Mouse (Mus musculus): ENCODE data around the gene E2f6. TPM values are rescaled to one million over a fixed set of nuclear protein-coding genes. Genes with fewer than 3 reads are reported as not detected.

E2f6 gene
- polyA plus RNA-seq, 1 experiment from 2014 or later: 75.3 TPM

- no peak overlapping the region for H3K4me2 ChIP-seq (replicated peaks; ENCODE audit: low read depth, low read length)
- ATAC-seq (ENCODE audit: low FRiP score): no peak
- no peak overlapping the region for H3K27ac ChIP-seq (ENCODE audit: low read depth, low read length)
These were observed 19.0 kb downstream of the E2f6 start for GRCm38 (mm10) chr12:16829785-16830184.

GRCm38 (mm10) chr12:16831071-16831470, 20.3 kb downstream of the E2f6 start:
- Histone ChIP-seq H3K4me3 (ENCODE audit: low read depth, low read length) (no peak overlapping the region), H3K27me3 (ENCODE audit: control insufficient read depth, insufficient read depth, low read length) (no peaks in the 10 kb centered on the region), H3K36me3 (ENCODE audit: control insufficient read depth, insufficient read depth, low read length) (no peaks in the 10 kb centered on the region), H3K9me3 (ENCODE audit: control insufficient read depth, low read length) (no peaks in the 10 kb centered on the region), H3K4me1 (replicated peaks; ENCODE audit: control insufficient read depth, insufficient read depth, low read length) (no peaks in the 10 kb centered on the region), H3K4me2 (replicated peaks; ENCODE audit: low read depth, low read length) (no peak overlapping the region), H3K9ac (ENCODE audit: low read depth, low read length) (no peak overlapping the region), H3K27ac (ENCODE audit: low read depth, low read length) (no peak overlapping the region)
- ATAC-seq (ENCODE audit: low FRiP score) (no peak), DNase-seq (ENCODE audit: low spot score) (no peak)
- 64% methylated on average over 4 of the region's 4 CpGs for WGBS

More at GRCm38 (mm10) chr12:16829785-16830184, 19.0 kb downstream of the E2f6 start:
- DNase-seq (ENCODE audit: low spot score): no peak
- Histone ChIP-seq H3K9me3 (ENCODE audit: control insufficient read depth, low read length) (no peaks in the 10 kb centered on the region), H3K27me3 (ENCODE audit: control insufficient read depth, insufficient read depth, low read length) (no peaks in the 10 kb centered on the region), H3K4me1 (replicated peaks; ENCODE audit: control insufficient read depth, insufficient read depth, low read length) (no peaks in the 10 kb centered on the region), H3K9ac (ENCODE audit: low read depth, low read length) (no peak overlapping the region), H3K36me3 (ENCODE audit: control insufficient read depth, insufficient read depth, low read length) (0 out of 2 replicates have a peak, but pooled peaks cover under 1% of the 10 kb centered on the region), H3K4me3 (ENCODE audit: low read depth, low read length) (no peak overlapping the region)
- WGBS: 77% methylated on average over 2 of the region's 2 CpGs

- WGBS: 64% methylated on average over 11 of the region's 11 CpGs
These were observed 23.9 kb downstream of the E2f6 start for GRCm38 (mm10) chr12:16834701-16835100.

GRCm38 (mm10) chr12:16836188-16836587, 25.4 kb downstream of the E2f6 start:
- WGBS: 67% methylated on average over 9 of the region's 9 CpGs
- Histone ChIP-seq H3K36me3 (ENCODE audit: control insufficient read depth, insufficient read depth, low read length) (no peaks in the 10 kb centered on the region), H3K27ac (ENCODE audit: low read depth, low read length) (no peak overlapping the region), H3K4me2 (replicated peaks; ENCODE audit: low read depth, low read length) (no peak overlapping the region), H3K9ac (ENCODE audit: low read depth, low read length) (no peak overlapping the region), H3K9me3 (ENCODE audit: control insufficient read depth, low read length) (no peaks in the 10 kb centered on the region), H3K4me3 (ENCODE audit: low read depth, low read length) (no peak overlapping the region), H3K4me1 (replicated peaks; ENCODE audit: control insufficient read depth, insufficient read depth, low read length) (no peaks in the 10 kb centered on the region), H3K27me3 (ENCODE audit: control insufficient read depth, insufficient read depth, low read length) (no peaks in the 10 kb centered on the region)
- ATAC-seq (ENCODE audit: low FRiP score): no peak
- DNase-seq (ENCODE audit: low spot score): no peak

More at GRCm38 (mm10) chr12:16834701-16835100, 23.9 kb downstream of the E2f6 start:
- Histone ChIP-seq H3K36me3 (ENCODE audit: control insufficient read depth, insufficient read depth, low read length) (no peaks in the 10 kb centered on the region), H3K27ac (ENCODE audit: low read depth, low read length) (no peak overlapping the region), H3K9ac (ENCODE audit: low read depth, low read length) (no peak overlapping the region), H3K4me1 (replicated peaks; ENCODE audit: control insufficient read depth, insufficient read depth, low read length) (no peaks in the 10 kb centered on the region), H3K9me3 (ENCODE audit: control insufficient read depth, low read length) (no peaks in the 10 kb centered on the region), H3K27me3 (ENCODE audit: control insufficient read depth, insufficient read depth, low read length) (no peaks in the 10 kb centered on the region), H3K4me3 (ENCODE audit: low read depth, low read length) (no peak overlapping the region), H3K4me2 (replicated peaks; ENCODE audit: low read depth, low read length) (no peak overlapping the region)
- ATAC-seq (ENCODE audit: low FRiP score) (no peak), DNase-seq (ENCODE audit: low spot score) (no peak)

GRCm38 (mm10) chr12:16837766-16838165, 27.0 kb downstream of the E2f6 start:
- Histone ChIP-seq H3K9ac (ENCODE audit: low read depth, low read length) (no peak overlapping the region), H3K27ac (ENCODE audit: low read depth, low read length) (no peak overlapping the region), H3K4me1 (replicated peaks; ENCODE audit: control insufficient read depth, insufficient read depth, low read length) (no peaks in the 10 kb centered on the region), H3K9me3 (ENCODE audit: control insufficient read depth, low read length) (no peaks in the 10 kb centered on the region), H3K36me3 (ENCODE audit: control insufficient read depth, insufficient read depth, low read length) (no peaks in the 10 kb centered on the region), H3K27me3 (ENCODE audit: control insufficient read depth, insufficient read depth, low read length) (no peaks in the 10 kb centered on the region), H3K4me2 (replicated peaks; ENCODE audit: low read depth, low read length) (no peak overlapping the region), H3K4me3 (ENCODE audit: low read depth, low read length) (no peak overlapping the region)
- no peak for ATAC-seq (ENCODE audit: low FRiP score)
- 91% methylated on average over 4 of the region's 4 CpGs for WGBS
- DNase-seq (ENCODE audit: low spot score): no peak

- H3K27ac ChIP-seq (ENCODE audit: low read depth, low read length): no peak overlapping the region
- no peaks in the 10 kb centered on the region for H3K27me3 ChIP-seq (ENCODE audit: control insufficient read depth, insufficient read depth, low read length)
- 86% methylated on average over 8 of the region's 8 CpGs for WGBS
- no peak overlapping the region for H3K4me3 ChIP-seq (ENCODE audit: low read depth, low read length)
- H3K4me1 ChIP-seq (replicated peaks; ENCODE audit: control insufficient read depth, insufficient read depth, low read length): no peaks in the 10 kb centered on the region
- H3K4me2 ChIP-seq (replicated peaks; ENCODE audit: low read depth, low read length): no peak overlapping the region
- no peaks in the 10 kb centered on the region for H3K36me3 ChIP-seq (ENCODE audit: control insufficient read depth, insufficient read depth, low read length)
- H3K9ac ChIP-seq (ENCODE audit: low read depth, low read length): no peak overlapping the region
- no peak for ATAC-seq (ENCODE audit: low FRiP score)
- no peak for DNase-seq (ENCODE audit: low spot score)
- no peaks in the 10 kb centered on the region for H3K9me3 ChIP-seq (ENCODE audit: control insufficient read depth, low read length)
These were observed 30.3 kb downstream of the E2f6 start for GRCm38 (mm10) chr12:16840842-16841782.

GRCm38 (mm10) chr12:16844623-16845592, 34.1 kb downstream of the E2f6 start:
- no peak overlapping the region for H3K9ac ChIP-seq (ENCODE audit: low read depth, low read length)
- WGBS: 76% methylated on average over 13 of the region's 14 CpGs
- H3K36me3 ChIP-seq (ENCODE audit: control insufficient read depth, insufficient read depth, low read length): no peaks in the 10 kb centered on the region
- no peak overlapping the region for H3K4me3 ChIP-seq (ENCODE audit: low read depth, low read length)
- no peaks in the 10 kb centered on the region for H3K4me1 ChIP-seq (replicated peaks; ENCODE audit: control insufficient read depth, insufficient read depth, low read length)
- H3K27me3 ChIP-seq (ENCODE audit: control insufficient read depth, insufficient read depth, low read length): no peaks in the 10 kb centered on the region
- no peak overlapping the region for H3K27ac ChIP-seq (ENCODE audit: low read depth, low read length)
- no peak overlapping the region for H3K4me2 ChIP-seq (replicated peaks; ENCODE audit: low read depth, low read length)
- DNase-seq (ENCODE audit: low spot score) (no peak), ATAC-seq (ENCODE audit: low FRiP score) (no peak)
- H3K9me3 ChIP-seq (ENCODE audit: control insufficient read depth, low read length): no peaks in the 10 kb centered on the region

- no peak overlapping the region for H3K9ac ChIP-seq (ENCODE audit: low read depth, low read length)
- no peak overlapping the region for H3K4me3 ChIP-seq (ENCODE audit: low read depth, low read length)
- no peaks in the 10 kb centered on the region for H3K36me3 ChIP-seq (ENCODE audit: control insufficient read depth, insufficient read depth, low read length)
- ATAC-seq (ENCODE audit: low FRiP score): no peak
- H3K27me3 ChIP-seq (ENCODE audit: control insufficient read depth, insufficient read depth, low read length): no peaks in the 10 kb centered on the region
- no peak overlapping the region for H3K27ac ChIP-seq (ENCODE audit: low read depth, low read length)
- no peak overlapping the region for H3K4me2 ChIP-seq (replicated peaks; ENCODE audit: low read depth, low read length)
- whole genome bisulfite sequencing: 89% methylated on average over 4 of the region's 4 CpGs
- H3K4me1 ChIP-seq (replicated peaks; ENCODE audit: control insufficient read depth, insufficient read depth, low read length): no peaks in the 10 kb centered on the region
- H3K9me3 ChIP-seq (ENCODE audit: control insufficient read depth, low read length): no peaks in the 10 kb centered on the region
- no peak for DNase-seq (ENCODE audit: low spot score)
These were observed 36.5 kb downstream of the E2f6 start for GRCm38 (mm10) chr12:16847204-16847792.

All from hindbrain, embryonic 11.5 days (tissue).